Mouse (Mus musculus) E14TG2a.4 (cell line): Measurements from ENCODE around the gene Snrpd2.

Source experiments
- CTCF ChIP-seq: conservative IDR thresholded peaks from 2 replicates; pipeline ENCODE4 v1.5.1; 2014; ENCODE audit warnings: low read length
- NANOG ChIP-seq: IDR thresholded peaks from 2 replicates; pipeline ENCODE4 v1.6.1; 2014; ENCODE audit warnings: borderline replicate concordance, low read length, mixed read lengths

DNA sequence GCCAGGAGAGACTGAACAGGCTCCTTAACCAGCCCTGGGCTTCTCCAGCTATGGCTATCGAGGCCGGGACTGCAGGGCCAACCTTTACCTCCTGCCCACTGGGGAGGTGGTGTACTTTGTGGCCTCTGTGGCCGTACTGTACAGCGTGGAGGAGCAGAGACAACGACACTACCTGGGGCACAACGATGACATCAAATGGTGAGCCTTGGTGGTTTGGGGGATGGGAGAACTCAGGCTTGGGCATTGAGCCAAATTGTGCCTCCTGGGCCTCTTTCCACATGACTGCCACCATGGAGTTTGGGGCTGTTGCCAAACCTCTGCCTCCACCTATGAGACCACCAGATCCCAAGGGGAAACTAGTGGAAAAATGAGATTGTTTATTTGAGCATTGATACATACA is 35.2 kb downstream of the Snrpd2 start:
- no peak for TF ChIP-seq NANOG
- no peak for TF ChIP-seq CTCF
